Mouse (Mus musculus): ENCODE measurements at regions not wholly inside any gene's neighbourhood (a gene's known extent, or its start where the extent isn't known, plus 50 kb on each side); places are given as distances from the start of the nearest gene placed in this dataset.

- DNase-seq (ENCODE audit: low spot score in 2 of 2) = no peak
Observed at GRCm38 (mm10) chr13:70124860-70125545, 322.8 kb downstream of the Med10 start.

- no peak for DNase-seq (ENCODE audit: low spot score in 2 of 2)
Observed at GRCm38 (mm10) chr13:70127310-70127709, 325.1 kb downstream of the Med10 start.

GRCm38 (mm10) chr13:70134544-70134943 is 332.3 kb downstream of the Med10 start:
- DNase-seq (ENCODE audit: low spot score in 2 of 2) = no peak

GRCm38 (mm10) chr13:70136209-70136608 is 334.0 kb downstream of the Med10 start:
- DNase-seq (ENCODE audit: low spot score in 2 of 2) = no peak

GRCm38 (mm10) chr13:70144461-70144860 is 342.3 kb downstream of the Med10 start:
- DNase-seq (ENCODE audit: low spot score in 2 of 2) = no peak

GRCm38 (mm10) chr13:70145466-70145865 is 343.3 kb downstream of the Med10 start:
- DNase-seq (ENCODE audit: low spot score in 2 of 2) = no peak

GRCm38 (mm10) chr13:70149041-70149898 is 347.1 kb downstream of the Med10 start:
- DNase-seq (ENCODE audit: low spot score in 2 of 2) = no peak

GRCm38 (mm10) chr13:70149899-70150184 is 347.6 kb downstream of the Med10 start:
- no peak for DNase-seq (ENCODE audit: low spot score in 2 of 2)

- DNase-seq (ENCODE audit: low spot score in 2 of 2) = no peak
Observed at GRCm38 (mm10) chr13:70153062-70153461, 350.9 kb downstream of the Med10 start.

GRCm38 (mm10) chr13:70155596-70155995 is 353.4 kb downstream of the Med10 start:
- no peak for DNase-seq (ENCODE audit: low spot score in 2 of 2)

GRCm38 (mm10) chr13:70156975-70157588 is 354.9 kb downstream of the Med10 start:
- DNase-seq (ENCODE audit: low spot score in 2 of 2) = no peak

GRCm38 (mm10) chr13:70159065-70159464 is 356.9 kb downstream of the Med10 start:
- no peak for DNase-seq (ENCODE audit: low spot score in 2 of 2)

- no peak for DNase-seq (ENCODE audit: low spot score in 2 of 2)
Observed at GRCm38 (mm10) chr13:70159604-70160003, 357.4 kb downstream of the Med10 start.

- DNase-seq (ENCODE audit: low spot score in 2 of 2) = no peak
Observed at GRCm38 (mm10) chr13:70162115-70162514, 359.9 kb downstream of the Med10 start.

GRCm38 (mm10) chr13:70165511-70166225 is 363.5 kb downstream of the Med10 start:
- no peak for DNase-seq (ENCODE audit: low spot score in 2 of 2)

GRCm38 (mm10) chr13:70167747-70168146 is 365.6 kb downstream of the Med10 start:
- DNase-seq (ENCODE audit: low spot score in 2 of 2) = no peak

- no peak for DNase-seq (ENCODE audit: low spot score in 2 of 2)
Observed at GRCm38 (mm10) chr13:70168906-70169305, 366.7 kb downstream of the Med10 start.

GRCm38 (mm10) chr13:70177066-70177465 is 374.9 kb downstream of the Med10 start:
- DNase-seq (ENCODE audit: low spot score in 2 of 2) = no peak

- DNase-seq (ENCODE audit: low spot score in 2 of 2) = no peak
Observed at GRCm38 (mm10) chr13:70178073-70178491, 375.9 kb downstream of the Med10 start.

GRCm38 (mm10) chr13:70190978-70191377 is 388.8 kb downstream of the Med10 start:
- DNase-seq (ENCODE audit: low spot score in 2 of 2) = no peak

Data from gastrocnemius, postnatal 4 days (tissue).